Mouse (Mus musculus): ENCODE results near the gene Pkdrej.

The Pkdrej gene

GRCm38 (mm10) chr15:85821203-85822010 lies at the start of gene Pkdrej:
TSS of gene Pkdrej (minus strand) at chr15:85821734.
- whole genome bisulfite sequencing = 3% methylated on average over 65 of the region's 65 CpGs

GRCm38 (mm10) chr15:85867696-85868095 lies 46.2 kb upstream of the Pkdrej start:
- 36% methylated on average over 6 of the region's 6 CpGs for WGBS

- WGBS = 89% methylated on average over 7 of the region's 7 CpGs
Measured at GRCm38 (mm10) chr15:85865913-85866312, 44.4 kb upstream of the Pkdrej start.

GRCm38 (mm10) chr15:85859490-85860031 lies 38.0 kb upstream of the Pkdrej start, which contains the start of gene Gtse1:
TSS of gene Gtse1 (plus strand) at chr15:85859745.
- under 1% methylated on average over 42 of the region's 42 CpGs for WGBS

- 5% methylated on average over 15 of the region's 15 CpGs for WGBS
Measured at GRCm38 (mm10) chr15:85858980-85859489, 37.5 kb upstream of the Pkdrej start.

- 80% methylated on average over 12 of the region's 12 CpGs for WGBS
Measured at GRCm38 (mm10) chr15:85851656-85852392, 30.3 kb upstream of the Pkdrej start.

GRCm38 (mm10) chr15:85841796-85842360 lies 20.3 kb upstream of the Pkdrej start:
- 93% methylated on average over 5 of the region's 5 CpGs for WGBS

GRCm38 (mm10) chr15:85840983-85841382 lies 19.4 kb upstream of the Pkdrej start:
- 56% methylated on average over 6 of the region's 6 CpGs for WGBS

- WGBS = 97% methylated on average over 5 of the region's 5 CpGs
Measured at GRCm38 (mm10) chr15:85836887-85837286, 15.4 kb upstream of the Pkdrej start.

- WGBS = 66% methylated on average over 3 of the region's 3 CpGs
Measured at GRCm38 (mm10) chr15:85835335-85835734, 13.8 kb upstream of the Pkdrej start.

- WGBS = 55% methylated on average over 8 of the region's 8 CpGs
Measured at GRCm38 (mm10) chr15:85832599-85832998, 11.1 kb upstream of the Pkdrej start.

- under 1% methylated on average over 27 of the region's 27 CpGs for WGBS
Measured at GRCm38 (mm10) chr15:85831954-85832590, 10.5 kb upstream of the Pkdrej start, which contains the start of gene Ttc38. TSS of gene Ttc38 (plus strand) at chr15:85832306.

- WGBS = 72% methylated on average over 5 of the region's 5 CpGs
Measured at GRCm38 (mm10) chr15:85829470-85829869, 7.9 kb upstream of the Pkdrej start.

GRCm38 (mm10) chr15:85828071-85828470 lies 6.5 kb upstream of the Pkdrej start:
- 88% methylated on average over 4 of the region's 4 CpGs for WGBS

- 83% methylated on average over 5 of the region's 5 CpGs for WGBS
Measured at GRCm38 (mm10) chr15:85826676-85827075, 5.1 kb upstream of the Pkdrej start.

- 24% methylated on average over 4 of the region's 4 CpGs for WGBS
Measured at GRCm38 (mm10) chr15:85822011-85822359, 451 bp upstream of the Pkdrej start.

- 62% methylated on average over 10 of the region's 10 CpGs for WGBS
Measured at GRCm38 (mm10) chr15:85813428-85813827, 8.1 kb downstream of the Pkdrej start.

GRCm38 (mm10) chr15:85811535-85812277 lies 9.8 kb downstream of the Pkdrej start, which contains the start of gene Cdpf1:
TSS of gene Cdpf1 (minus strand) at chr15:85811697.
- WGBS = 2% methylated on average over 36 of the region's 36 CpGs

GRCm38 (mm10) chr15:85810806-85811521 lies 10.6 kb downstream of the Pkdrej start:
- WGBS = under 1% methylated on average over 36 of the region's 36 CpGs

GRCm38 (mm10) chr15:85810462-85810805 lies 11.1 kb downstream of the Pkdrej start:
- WGBS = 39% methylated on average over 5 of the region's 5 CpGs

All from cerebral cortex, adult 2 months (tissue).